Mouse (Mus musculus) midbrain, embryonic 11.5 days (tissue): ENCODE measurements around the gene Lrp1. TPM values are rescaled to one million over a fixed set of nuclear protein-coding genes. Genes with fewer than 3 reads are reported as not detected.
"Not testable (repeated sequence)": the region's sequence is repeated elsewhere in the genome, so short reads cannot be mapped to it uniquely, and the experiment has no call there.

Experiments used
- ATAC-seq: fragments of 200-750 bp; cut with Nextera tagmentation; 2 replicates; pipeline ENCODE4 v1.8.0; 2017; ENCODE audit warnings: moderate TSS enrichment, moderate library complexity; ENCODE audit not compliant: low FRiP score
- DNase-seq: peaks from one replicate; pipeline ENCODE4 v3.0.0; 2015; ENCODE audit warnings: low spot score; ENCODE audit errors: missing footprints
- H3K27ac ChIP-seq: fragments of 300-500 bp; sonication (generic); 2 replicates; pipeline ENCODE4 v1.5.1; 2014; ENCODE audit warnings: low read depth, low read length
- H3K27me3 ChIP-seq: fragments of 300-500 bp; sonication (generic); 2 replicates; pipeline ENCODE4 v1.6.1; 2014; ENCODE audit warnings: mild to moderate bottlenecking, low read length, moderate library complexity, mixed read lengths; ENCODE audit not compliant: control insufficient read depth, insufficient read depth
- H3K36me3 ChIP-seq: fragments of 300-500 bp; sonication (generic); 2 replicates; pipeline ENCODE4 v1.6.1; 2014; ENCODE audit warnings: mild to moderate bottlenecking, low read length, moderate library complexity, mixed read lengths; ENCODE audit not compliant: control insufficient read depth, insufficient read depth
- H3K4me1 ChIP-seq: fragments of 300-500 bp; sonication (generic); 2 replicates; pipeline ENCODE4 v1.6.1; 2014; ENCODE audit warnings: low read length; ENCODE audit not compliant: control insufficient read depth, insufficient read depth
- H3K4me2 ChIP-seq: fragments of 300-500 bp; sonication (generic); 2 replicates; pipeline ENCODE4 v1.6.1; 2014; ENCODE audit warnings: mild to moderate bottlenecking, moderate library complexity
- H3K4me3 ChIP-seq: fragments of 300-500 bp; sonication (generic); 2 replicates; pipeline ENCODE4 v1.5.1; 2014; ENCODE audit warnings: low read depth, low read length
- H3K9ac ChIP-seq: fragments of 300-500 bp; sonication (generic); 2 replicates; pipeline ENCODE4 v1.6.1; 2014; ENCODE audit warnings: low read length
- H3K9me3 ChIP-seq: fragments of 300-500 bp; sonication (generic); 2 replicates; pipeline ENCODE4 v1.6.1; 2016; ENCODE audit warnings: low read length; ENCODE audit not compliant: control insufficient read depth
- WGBS: fragments of 180-500 bp; shearing (Covaris S2); extraction: QIAGEN DNeasy Blood & Tissue Kit; methylation state at CpG from one replicate; pipeline ENCODE4 v1.1.7; 2014; 5-methylcytosine and 5-hydroxymethylcytosine counted together
- polyA plus RNA-seq: library from polyadenylated mRNA; unstranded; fragments of >200 nt; fragmentation: Nextera tagmentation; extraction: Ambion mirVana; gene quantifications from 2 replicates; pipeline ENCODE4 v1.2.1, GENCODE M21; 2014

Gene Lrp1
- polyA plus RNA-seq, 1 experiment from 2014 or later = 58.8 TPM

DNA sequence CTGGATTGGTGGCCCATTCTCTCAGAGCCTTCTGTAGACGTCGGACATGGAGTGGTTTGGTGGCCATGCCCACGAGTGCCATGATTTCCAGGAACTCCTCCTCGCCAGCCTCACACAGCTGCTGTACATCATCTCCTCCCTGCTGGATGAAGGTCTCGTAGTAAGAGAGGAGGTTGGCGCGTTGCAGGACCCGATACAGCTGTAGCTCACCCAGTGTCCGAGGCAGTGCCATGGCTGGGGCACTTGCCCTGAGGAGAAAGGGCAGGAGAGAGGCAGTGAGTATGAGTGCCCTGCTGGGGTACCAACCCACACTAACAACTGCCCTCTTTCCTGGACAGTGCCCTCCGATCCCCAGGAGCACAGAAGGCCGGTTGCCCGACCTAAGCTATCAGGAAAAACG is 43.9 kb upstream of the Lrp1 start:
- DNase-seq (peak; percentile 91), ATAC-seq (no peak)
- peaks cover 88% of the 10 kb centered on the region for H3K27me3 ChIP-seq
- peaks cover 40% of the 10 kb centered on the region for H3K4me1 ChIP-seq
- H3K9me3 ChIP-seq = no peaks in the 10 kb centered on the region
- H3K27ac ChIP-seq = no peak overlapping the region
- H3K9ac ChIP-seq = no peak overlapping the region
- 9% methylated on average over 13 of the region's 13 CpGs for WGBS
- no peak overlapping the region for H3K4me2 ChIP-seq
- H3K36me3 ChIP-seq = no peaks in the 10 kb centered on the region
- H3K4me3 ChIP-seq = no peak overlapping the region

DNA sequence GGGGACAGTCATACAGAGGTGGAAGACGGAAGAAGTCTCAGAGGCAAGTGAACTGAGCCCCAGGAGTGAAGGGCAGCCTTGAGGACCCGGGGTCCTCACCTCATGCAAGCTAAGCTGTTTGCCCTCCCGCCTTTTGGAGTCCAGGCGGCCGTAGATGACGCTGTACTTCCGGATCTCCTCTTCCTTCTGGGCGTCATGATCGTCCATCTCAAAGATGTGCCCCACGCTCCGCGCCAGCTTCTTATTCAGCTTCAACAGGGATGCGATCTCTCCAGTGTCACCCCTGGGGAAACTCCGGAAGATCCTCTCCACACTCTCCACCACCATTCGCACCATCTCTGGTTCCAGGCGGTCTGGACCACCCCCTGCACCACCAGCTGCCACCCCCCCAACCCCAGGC is 43.2 kb upstream of the Lrp1 start:
- Histone ChIP-seq H3K27ac (no peak overlapping the region), H3K4me1 (peaks cover 40% of the 10 kb centered on the region), H3K4me3 (no peak overlapping the region), H3K36me3 (no peaks in the 10 kb centered on the region), H3K27me3 (peaks cover 87% of the 10 kb centered on the region), H3K4me2 (no peak overlapping the region), H3K9ac (no peak overlapping the region), H3K9me3 (no peaks in the 10 kb centered on the region)
- DNase-seq (peak; percentile 83), ATAC-seq (no peak)
- WGBS = 10% methylated on average over 16 of the region's 16 CpGs

DNA sequence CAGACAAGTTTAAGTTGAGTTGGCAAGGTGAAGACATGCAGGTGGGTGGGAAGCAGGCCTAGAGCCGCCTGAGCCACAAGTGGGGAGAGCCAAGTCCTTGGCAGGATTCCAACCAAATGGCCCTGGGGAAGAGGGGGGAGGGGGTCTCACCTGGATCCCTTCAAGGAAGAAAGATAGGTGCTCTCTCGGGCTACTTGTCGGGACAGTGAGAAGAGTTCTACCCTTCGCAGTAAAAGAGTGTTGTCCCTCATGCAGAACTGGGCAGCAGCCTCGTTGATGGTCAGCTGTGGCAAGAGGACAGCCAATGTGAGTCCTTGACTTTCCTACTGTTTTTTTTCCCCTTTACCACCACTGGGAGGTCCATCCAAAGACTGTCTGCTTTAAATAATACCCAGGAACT is 42.6 kb upstream of the Lrp1 start:
- ATAC-seq = no peak
- no peak overlapping the region for H3K4me3 ChIP-seq
- DNase-seq = peak; percentile 82
- H3K36me3 ChIP-seq = no peaks in the 10 kb centered on the region
- H3K27me3 ChIP-seq = peaks cover 87% of the 10 kb centered on the region
- no peak overlapping the region for H3K4me2 ChIP-seq
- WGBS = 21% methylated on average over 5 of the region's 5 CpGs
- peaks cover 39% of the 10 kb centered on the region for H3K4me1 ChIP-seq
- no peak overlapping the region for H3K9ac ChIP-seq
- no peak overlapping the region for H3K27ac ChIP-seq
- H3K9me3 ChIP-seq = no peaks in the 10 kb centered on the region

DNA sequence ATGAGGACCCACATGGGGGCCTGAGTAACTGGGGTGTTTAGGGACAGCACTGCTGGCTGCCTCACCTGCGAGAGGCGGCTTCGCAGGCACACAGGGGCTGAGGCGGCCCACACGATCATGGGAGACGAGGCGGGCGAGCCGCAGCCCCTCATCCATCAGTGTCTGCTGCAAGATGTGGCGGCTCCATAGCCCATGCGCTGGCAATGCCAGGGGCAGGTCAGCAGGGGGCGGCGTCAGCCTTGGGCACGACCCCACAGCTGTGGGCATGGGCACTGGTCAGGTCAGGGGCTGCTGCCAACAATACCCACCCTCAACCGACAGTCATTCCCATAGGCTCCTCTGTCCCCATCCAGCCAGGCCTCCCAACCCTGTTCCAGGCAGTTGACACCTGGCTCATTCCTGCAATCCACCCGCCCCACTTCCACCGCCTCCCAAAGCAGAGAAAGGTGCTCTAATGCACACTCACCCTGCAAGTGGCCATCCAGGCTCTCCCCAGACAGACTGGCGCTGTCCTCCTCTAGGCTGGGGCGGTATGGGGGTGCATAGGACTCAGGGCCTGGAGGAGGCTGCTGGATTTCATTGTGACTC is 41.8 kb upstream of the Lrp1 start:
- DNase-seq (peak; percentile 88), ATAC-seq (no peak)
- 10% methylated on average over 19 of the region's 19 CpGs for WGBS
- Histone ChIP-seq H3K36me3 (no peaks in the 10 kb centered on the region), H3K27ac (no peak overlapping the region), H3K9ac (no peak overlapping the region), H3K9me3 (no peaks in the 10 kb centered on the region), H3K27me3 (peaks cover 79% of the 10 kb centered on the region), H3K4me3 (no peak overlapping the region), H3K4me1 (peaks cover 32% of the 10 kb centered on the region), H3K4me2 (peak overlapping the region; percentile 6; the same call in 1 of the 2 replicates)

DNA sequence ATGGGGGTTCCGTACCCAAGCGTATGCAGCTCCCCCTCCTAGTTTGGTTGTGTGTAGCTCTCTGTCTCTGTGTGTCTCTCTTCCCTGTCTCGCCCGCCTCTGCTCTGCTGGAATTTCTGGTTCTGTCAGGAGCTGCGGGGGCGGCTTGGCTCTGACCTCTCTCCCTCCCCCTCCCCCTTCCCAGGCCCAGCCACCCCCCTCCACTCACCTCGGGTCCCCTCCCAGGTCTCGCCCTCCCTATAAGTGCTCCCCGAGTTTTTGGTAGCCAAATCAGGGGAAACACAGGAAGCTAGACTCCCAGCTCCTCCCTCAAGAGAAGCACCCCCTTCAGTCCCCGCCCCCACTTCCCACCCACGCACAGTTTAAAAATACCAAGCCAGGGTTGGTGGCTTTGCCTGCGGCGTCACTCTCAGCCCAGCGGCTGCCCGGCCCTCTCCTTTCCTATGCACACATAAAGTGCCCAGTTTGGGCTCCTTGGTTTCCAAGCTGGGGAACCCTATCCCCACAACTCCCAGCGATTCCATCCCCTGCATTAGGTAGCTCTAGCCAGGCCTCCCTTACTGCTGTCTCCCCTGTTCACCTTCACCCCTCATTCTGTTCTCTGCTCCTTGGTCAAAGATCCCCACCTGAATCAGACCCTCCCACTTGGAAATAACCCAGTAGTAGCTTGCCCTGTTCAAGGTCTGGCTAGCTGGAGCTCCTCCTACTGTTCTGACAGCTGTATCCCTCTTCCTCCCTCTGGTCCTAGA is 41.1 kb upstream of the Lrp1 start:
- H3K27me3 ChIP-seq = peaks cover 73% of the 10 kb centered on the region
- H3K4me1 ChIP-seq = peaks cover 26% of the 10 kb centered on the region
- no peak overlapping the region for H3K9ac ChIP-seq
- H3K9me3 ChIP-seq = no peaks in the 10 kb centered on the region
- H3K27ac ChIP-seq = no peak overlapping the region
- H3K4me2 ChIP-seq = peak overlapping the region; percentile 6; the same call in 1 of the 2 replicates
- DNase-seq (peak; percentile 90), ATAC-seq (no peak)
- H3K36me3 ChIP-seq = no peaks in the 10 kb centered on the region
- H3K4me3 ChIP-seq = no peak overlapping the region
- WGBS = 8% methylated on average over 16 of the region's 16 CpGs

DNA sequence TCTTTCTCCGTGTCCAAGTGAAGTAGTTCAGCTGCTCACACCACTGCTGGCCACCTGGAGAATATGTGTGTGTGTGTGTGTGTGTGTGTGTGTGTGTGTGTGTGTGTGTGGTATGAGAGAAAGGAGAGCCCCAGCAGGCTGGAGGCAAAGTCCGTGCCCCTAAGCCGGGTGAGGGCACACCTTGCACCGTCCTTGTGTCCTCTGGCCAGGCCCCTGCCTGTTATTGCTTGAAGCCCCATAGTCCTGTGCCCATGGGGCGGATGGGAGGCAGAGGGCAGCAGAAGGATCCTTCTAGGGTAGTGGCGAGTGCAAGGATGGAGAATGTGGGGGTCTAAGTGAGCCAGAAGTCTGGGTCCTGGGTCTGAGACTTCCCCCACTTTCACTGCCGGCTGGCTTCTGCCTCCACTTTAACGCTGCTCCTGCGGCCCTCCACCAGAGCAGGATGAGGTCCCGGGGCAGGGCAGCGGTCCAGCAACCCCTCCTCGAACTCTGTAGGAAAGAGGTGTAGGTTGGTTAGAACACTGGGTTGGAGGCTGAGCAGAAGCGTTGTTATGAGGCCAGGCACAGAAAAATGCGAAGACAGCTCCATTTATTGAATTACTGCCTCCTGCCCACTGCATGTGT is 40.5 kb upstream of the Lrp1 start:
- peaks cover 66% of the 10 kb centered on the region for H3K27me3 ChIP-seq
- H3K9me3 ChIP-seq = no peaks in the 10 kb centered on the region
- H3K27ac ChIP-seq = no peak overlapping the region
- ATAC-seq (no peak), DNase-seq (peak; percentile 84)
- H3K4me2 ChIP-seq = no peak overlapping the region
- no peak overlapping the region for H3K9ac ChIP-seq
- H3K36me3 ChIP-seq = no peaks in the 10 kb centered on the region
- peaks cover 20% of the 10 kb centered on the region for H3K4me1 ChIP-seq
- WGBS = 16% methylated on average over 14 of the region's 14 CpGs
- no peak overlapping the region for H3K4me3 ChIP-seq

DNA sequence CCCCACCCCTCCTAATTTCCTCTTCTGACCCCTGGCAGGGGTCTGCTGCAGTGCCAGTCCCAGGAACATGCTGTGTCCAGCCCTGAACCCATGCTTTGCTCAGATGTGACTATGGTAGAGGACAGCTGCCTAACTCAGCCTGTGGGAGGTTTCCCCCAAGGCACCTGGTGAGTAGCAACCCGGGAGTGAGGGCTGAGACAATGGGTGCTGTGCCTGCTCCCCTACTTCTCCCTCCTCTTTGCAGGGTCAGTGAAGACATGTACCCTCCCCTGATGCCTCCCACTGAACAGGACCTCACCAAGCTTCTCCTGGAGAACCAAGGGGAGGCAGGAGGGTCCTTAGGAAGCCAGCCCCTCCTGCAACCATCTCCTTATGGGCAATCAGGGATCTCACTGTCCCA is 38.6 kb upstream of the Lrp1 start:
- no peak overlapping the region for H3K4me2 ChIP-seq
- H3K9ac ChIP-seq = no peak overlapping the region
- H3K27me3 ChIP-seq = peaks cover 47% of the 10 kb centered on the region
- 47% methylated on average over 1 of the region's 1 CpGs for WGBS
- no peak overlapping the region for H3K4me3 ChIP-seq
- ATAC-seq (no peak), DNase-seq (no peak)
- no peaks in the 10 kb centered on the region for H3K36me3 ChIP-seq
- H3K9me3 ChIP-seq = no peaks in the 10 kb centered on the region
- H3K27ac ChIP-seq = no peak overlapping the region
- H3K4me1 ChIP-seq = peaks cover 10% of the 10 kb centered on the region

DNA sequence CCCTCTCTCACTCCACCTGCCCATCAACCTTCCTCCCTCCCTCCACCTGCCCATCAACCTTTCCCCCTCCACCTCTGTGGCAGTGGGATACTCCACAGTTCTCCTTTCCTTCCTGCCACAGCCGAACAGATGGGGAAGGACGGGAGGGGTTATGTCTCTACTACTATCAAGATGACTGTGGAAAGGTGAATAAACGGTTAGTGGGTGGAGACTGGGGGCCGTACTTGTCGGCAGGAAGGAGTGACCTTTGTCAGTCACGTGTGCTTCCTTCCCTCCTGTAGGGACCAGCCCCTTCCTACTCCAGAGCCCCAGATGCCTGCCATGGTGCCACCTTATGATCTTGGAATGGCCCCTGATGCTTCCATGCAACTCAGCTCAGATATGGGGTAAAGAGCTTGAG is 37.1 kb upstream of the Lrp1 start:
- ATAC-seq (no peak), DNase-seq (no peak)
- H3K9me3 ChIP-seq = no peaks in the 10 kb centered on the region
- no peak overlapping the region for H3K4me3 ChIP-seq
- H3K4me1 ChIP-seq = peaks cover 10% of the 10 kb centered on the region
- peaks cover 33% of the 10 kb centered on the region for H3K27me3 ChIP-seq
- no peak overlapping the region for H3K9ac ChIP-seq
- no peak overlapping the region for H3K4me2 ChIP-seq
- WGBS = 21% methylated on average over 6 of the region's 6 CpGs
- no peaks in the 10 kb centered on the region for H3K36me3 ChIP-seq
- H3K27ac ChIP-seq = no peak overlapping the region

DNA sequence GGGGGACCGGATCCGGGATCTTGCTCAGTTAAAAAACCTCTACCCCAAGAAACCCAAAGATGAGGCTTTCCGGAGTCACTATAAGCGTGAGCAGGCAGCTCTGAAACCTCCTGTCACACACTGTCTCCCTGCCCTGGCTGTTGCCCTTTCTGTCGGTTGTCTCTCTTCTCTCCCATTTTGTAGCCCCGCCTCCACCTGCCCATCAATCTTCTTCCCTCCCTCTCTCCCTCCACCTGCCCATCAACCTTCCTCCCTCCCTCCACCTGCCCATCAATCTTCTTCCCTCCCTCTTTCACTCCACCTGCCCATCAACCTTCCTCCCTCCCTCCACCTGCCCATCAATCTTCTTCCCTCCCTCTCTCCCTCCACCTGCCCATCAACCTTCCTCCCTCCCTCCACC is 36.7 kb upstream of the Lrp1 start:
- H3K4me2 ChIP-seq, H3K4me3 ChIP-seq, H3K4me1 ChIP-seq, H3K9ac ChIP-seq, DNase-seq, H3K27ac ChIP-seq, H3K9me3 ChIP-seq, H3K36me3 ChIP-seq, ATAC-seq: not testable (repeated sequence)
- 43% methylated on average over 6 of the region's 6 CpGs for WGBS
- peaks cover 28% of the 10 kb centered on the region for H3K27me3 ChIP-seq
